Mouse (Mus musculus) kidney, postnatal 25 days (tissue): ENCODE results near the gene Epdr1.

Source experiments
- DNase-seq, 2 experiments: peaks; one replicate each; pipeline ENCODE4 v3.0.0; 2021; ENCODE audit warnings: mixed read lengths in 2 of 2

Gene Epdr1

GRCm38 (mm10) chr13:19619216-19619927 is at the start of gene Epdr1:
TSS of gene Epdr1 (minus strand) at chr13:19619927.
- peak; percentile 53 to 69 for DNase-seq

DNA sequence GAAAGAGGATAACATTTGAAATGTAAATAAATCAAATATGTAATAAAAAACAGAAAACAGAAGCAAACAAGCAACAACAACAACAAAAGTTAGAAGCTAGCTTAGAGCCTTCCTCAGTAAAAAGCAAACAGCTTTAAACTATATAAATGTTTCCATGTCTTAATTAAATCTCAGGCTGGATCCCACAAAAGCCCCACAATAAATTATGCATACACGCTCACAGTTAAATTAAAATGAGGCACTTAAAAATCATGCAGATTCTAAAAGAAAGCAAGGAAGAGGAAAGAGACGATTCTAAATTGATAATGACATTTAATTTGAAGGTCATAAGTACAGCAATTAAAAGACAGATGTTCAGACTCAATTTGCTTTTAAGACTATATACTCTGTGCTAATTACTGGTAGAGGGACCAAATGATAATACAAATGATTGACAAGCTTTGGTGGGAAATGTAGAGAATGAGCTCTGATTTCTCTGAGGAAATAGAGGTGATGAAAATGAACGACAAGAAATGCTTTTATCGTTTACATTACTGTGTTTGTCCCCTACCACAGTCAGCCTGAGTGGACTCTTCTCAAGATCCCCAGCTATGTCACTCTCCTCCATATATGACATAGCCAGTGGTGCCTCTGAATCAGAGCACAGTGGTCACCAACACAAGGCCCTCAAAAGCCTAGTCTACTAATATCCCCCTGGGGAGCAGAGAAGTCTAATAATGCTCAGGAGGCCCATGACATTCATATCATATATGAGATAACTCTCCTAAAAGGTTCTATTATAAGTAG is 48.8 kb upstream of the Epdr1 start:
- no peak for DNase-seq

DNA sequence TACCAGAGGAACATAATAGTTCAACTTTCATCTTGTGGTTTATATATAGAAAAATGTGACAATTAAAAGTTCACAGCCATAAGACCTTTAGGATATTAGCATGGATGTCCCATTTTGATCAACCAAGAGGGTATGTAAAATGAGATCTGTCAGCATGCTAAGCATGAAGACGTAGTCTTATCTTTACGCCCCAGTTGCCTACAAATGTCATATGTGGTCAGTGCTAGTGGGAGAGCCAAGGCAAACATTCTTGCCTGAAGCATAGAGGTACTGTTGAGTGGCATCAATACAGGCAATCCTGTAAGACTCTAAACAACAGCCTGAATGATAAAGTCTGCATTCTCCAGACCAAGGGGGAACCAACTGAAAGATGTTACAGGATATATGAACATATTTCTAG is 32.7 kb upstream of the Epdr1 start:
- DNase-seq, result no peak

DNA sequence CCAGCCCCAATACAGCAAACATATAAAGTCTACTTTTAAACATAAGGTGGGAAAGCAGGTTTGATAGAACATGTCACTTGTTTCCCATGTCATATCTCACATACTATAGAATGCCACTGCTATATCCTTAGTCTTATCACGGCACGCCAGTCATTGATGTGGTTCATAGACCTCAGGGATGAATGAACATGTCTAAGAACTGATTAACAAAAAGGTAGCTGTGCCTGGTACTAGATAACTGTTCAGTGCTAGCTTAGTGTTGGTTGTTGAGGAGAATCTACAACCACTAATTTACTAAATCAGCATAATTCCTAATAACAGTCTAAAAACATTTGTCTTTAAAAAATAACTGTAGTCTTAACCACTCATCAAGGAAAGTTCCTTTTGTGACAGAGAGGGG is 30.1 kb upstream of the Epdr1 start:
- no peak for DNase-seq

DNA sequence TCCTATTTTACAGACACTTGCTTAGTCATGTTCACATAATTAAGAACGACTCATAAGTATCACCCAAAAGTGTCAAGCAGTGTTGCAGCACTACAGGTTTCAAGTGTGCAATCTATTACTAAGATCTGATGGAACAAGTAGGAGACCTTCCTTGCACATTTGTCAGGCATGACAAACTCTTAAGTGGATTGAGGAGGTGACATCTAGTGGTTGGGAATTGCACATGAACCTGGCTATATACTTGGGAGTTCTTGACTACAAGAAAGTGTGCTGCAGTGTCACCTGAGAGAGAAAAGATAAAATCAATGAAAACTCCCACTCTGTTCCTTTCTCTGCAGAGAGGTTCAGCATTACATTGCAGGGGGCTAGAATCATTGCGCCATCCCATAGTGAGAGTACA is 24.5 kb upstream of the Epdr1 start:
- no peak for DNase-seq

DNA sequence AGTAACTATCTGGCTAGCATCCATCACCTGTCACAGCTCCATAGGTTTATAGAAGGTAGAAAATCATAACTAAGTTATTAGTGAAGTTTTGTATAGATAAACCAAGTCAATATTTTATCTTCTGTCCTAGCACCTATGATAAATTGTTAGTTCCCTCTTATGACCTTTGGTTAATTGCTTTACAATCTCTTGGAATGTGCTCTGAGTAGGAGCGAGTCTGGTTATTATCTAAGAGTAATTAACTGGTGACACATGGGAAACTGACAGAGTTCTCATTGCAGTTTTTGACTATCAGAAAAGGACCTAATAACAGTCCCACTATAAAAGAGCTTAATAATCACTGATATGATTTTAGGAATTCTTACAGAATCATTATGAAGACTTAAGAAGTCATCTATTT is 23.8 kb upstream of the Epdr1 start:
- no peak for DNase-seq

DNA sequence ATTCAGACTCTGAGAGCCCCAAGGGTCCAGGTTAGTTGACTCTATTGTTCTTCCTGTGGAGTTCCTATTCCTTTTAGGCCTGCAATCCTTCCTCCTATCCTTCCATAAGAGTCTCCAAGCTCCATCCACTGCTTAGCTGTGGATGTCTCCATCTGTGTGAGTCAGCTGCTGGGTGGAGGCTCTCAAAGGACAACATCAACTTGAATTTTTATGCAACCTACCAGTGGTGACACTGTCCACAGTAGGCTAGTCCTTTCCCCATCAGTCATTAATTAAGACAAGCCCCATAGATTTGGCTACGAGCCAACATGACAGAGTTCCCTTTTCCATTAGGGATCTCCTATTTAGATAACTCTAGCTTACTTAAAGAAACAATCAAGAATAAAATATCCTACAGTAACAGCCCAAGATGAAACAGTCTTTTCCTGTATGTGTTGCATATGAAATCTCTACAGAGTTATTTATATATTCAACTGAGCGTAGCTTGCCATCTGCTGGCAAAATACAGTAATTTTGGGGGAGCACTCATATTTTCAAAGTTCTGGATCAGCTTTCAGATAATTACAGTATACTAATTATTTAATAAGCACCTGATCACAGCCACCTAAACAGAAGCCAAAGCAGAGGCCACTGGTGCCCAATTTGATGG is 20.6 kb upstream of the Epdr1 start:
- no peak for DNase-seq

DNA sequence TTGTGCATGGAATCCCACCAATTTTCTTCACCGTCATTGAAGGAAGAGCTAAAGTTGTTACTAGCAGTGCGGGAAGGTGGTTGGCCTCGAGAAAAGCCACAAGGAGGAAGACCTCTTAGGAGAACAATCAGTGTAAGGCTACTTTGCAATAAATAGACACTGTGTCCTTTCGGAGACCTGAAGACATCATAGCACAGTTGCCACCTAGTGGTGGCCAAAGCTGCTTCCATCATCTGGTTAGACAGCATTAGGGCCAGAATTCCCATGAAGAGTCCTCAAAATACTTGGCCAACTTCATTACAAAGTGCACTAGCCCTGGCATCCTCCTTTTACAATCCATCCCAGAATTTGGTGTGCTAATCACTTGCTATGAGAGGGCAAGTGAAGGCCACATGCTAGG is 16.4 kb upstream of the Epdr1 start:
- DNase-seq, result peak in 1 of 2 experiments; percentile 32

DNA sequence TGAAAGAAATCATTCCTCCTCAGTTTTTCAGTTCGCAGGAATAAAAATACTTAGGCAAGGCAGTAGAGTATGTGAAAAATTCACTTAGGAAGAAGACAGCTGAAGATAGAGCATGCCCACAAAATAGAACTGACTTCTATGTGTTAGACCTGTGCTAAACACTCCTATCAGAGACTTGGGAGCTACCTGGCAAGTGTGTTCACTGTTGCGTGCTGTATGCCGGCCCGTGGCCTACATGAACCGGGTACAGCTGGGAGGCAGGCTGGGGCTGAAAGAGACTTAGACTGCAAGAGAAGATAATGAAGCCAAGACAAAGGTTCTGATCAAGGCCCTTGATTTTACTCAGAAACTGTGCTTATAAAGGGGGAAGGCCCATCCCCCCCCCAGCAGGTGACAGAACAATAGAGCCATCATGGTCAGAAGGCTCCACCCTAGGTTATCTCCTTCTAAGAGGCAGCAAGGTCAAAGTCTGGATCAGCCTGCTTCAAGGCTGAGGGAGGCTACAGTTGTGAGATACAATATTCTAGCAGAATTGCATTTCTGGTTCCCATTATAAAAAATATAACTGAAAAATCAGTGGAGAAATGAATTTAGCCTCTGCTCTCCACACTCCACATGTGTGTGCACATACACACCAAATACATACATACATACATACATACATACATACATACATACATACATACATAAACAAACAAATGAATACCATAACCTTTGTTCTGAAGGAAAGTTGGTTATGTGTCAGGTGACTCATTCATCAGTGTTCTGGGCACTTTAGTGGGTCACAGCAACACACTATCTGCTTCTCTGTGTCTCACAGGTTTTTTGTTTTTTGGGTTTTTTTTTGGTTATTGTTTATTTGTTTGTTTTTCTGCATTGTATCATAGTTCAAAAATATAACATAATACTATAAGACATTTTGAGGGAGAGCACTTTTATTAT is 11.3 kb upstream of the Epdr1 start:
- DNase-seq, result no peak

DNA sequence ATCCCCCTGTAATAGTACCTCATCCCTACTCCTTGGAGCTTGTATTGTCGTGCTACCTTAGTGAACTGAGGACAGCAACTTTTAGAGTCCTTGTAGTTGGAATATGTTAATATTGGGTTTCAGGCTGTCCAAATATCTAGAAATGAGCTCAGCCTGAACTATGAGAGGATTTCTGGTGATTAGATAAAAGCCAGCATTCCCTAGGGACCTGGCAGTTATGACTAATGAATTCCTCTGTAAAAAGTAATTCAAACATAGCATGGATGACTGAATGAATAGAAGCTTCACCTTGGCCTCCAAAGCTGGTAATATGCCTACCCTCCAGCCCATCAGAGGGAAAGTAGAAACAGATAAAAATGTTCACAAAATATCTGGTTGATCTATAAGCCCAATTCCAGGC is 6.7 kb upstream of the Epdr1 start:
- no peak for DNase-seq

DNA sequence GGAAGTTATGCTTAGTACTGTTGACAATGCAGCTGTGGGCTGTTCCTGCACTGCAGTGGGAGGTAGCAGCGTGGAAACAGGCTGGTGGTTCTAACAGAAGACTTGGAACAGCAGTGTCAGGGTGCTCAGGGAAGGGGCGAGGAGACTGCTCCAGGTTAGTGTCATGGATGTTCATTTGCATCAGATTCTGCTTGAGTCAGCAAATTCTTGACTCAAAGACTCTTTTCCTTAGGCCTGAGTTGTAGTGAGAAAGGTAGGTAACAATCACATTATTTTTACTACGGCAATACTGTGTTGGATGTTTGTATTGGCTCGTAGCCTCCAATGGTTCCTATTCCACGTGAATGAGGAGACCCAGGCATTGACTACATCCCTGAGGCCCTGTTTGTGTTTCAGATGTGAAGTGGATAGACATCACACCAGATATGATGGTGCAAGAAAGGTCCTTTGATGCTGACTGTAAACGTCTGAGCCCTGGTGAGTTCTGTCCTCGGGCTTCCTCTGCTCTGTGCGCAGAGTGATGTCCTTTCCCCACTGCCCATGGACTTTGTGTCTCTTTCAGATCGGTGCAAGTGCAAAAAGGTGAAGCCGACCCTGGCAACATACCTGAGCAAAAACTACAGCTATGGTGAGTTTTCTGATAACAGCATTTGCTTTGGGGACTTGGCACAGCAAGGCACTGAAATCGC is 5.0 kb upstream of the Epdr1 start:
- DNase-seq, result no peak

- no peak for DNase-seq
Measured at GRCm38 (mm10) chr13:19623228-19623905, 3.6 kb upstream of the Epdr1 start.

DNA sequence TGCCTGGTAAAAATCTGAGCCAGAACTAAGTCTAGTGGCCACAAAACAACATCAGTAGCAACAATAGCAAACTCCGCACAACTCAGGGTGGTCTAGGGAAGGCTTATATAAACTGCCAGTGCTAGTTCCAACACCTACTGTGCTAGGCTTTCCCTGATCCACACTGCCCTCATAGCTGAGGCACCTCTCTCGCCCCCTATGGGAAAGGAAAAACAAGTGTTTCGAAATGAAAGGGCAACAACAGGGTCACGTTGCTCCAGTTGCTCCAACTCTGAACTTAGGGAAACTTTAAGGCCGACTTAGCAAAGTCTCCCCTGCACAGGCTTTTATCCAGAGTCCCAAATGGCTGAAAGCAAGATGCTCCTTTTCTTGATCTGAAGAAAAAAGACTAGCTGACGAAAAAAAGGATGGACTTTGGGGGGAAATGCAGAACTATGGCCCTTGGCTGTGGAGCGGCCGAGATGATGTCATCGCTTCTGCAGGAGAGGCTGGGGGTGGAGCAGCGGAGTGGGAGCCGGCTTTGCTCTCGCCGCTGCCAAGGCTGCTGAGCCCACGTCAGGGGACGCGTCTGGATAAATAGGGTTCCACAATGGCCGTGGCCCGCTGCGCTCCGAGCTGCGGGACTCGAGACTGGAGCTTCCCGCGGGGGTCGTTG is 3.0 kb upstream of the Epdr1 start, which contains the start of gene Sfrp4:
Gene Sfrp4, plus strand, starts transcription at position 532 of the 655 bp plus-strand sequence.
- peak; percentile 6 to 34 for DNase-seq

DNA sequence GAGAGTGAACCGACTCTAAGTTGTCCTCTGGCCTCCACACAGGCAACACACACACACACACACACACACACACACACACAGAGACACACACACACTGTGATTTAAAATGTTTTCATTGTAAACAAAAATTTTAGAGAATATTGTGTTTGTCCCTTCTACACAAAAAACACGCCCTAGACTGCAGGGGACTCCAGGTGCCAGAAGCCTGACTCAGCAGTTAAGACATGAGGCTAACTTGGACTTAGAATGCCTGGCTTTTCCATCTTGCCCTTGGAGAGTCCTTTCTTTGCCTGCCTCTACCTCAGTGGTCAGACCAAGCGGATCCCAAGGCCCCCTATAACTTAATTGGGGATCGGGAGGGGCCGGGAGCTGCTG is 899 bp downstream of the Epdr1 start:
- no peak for DNase-seq

DNA sequence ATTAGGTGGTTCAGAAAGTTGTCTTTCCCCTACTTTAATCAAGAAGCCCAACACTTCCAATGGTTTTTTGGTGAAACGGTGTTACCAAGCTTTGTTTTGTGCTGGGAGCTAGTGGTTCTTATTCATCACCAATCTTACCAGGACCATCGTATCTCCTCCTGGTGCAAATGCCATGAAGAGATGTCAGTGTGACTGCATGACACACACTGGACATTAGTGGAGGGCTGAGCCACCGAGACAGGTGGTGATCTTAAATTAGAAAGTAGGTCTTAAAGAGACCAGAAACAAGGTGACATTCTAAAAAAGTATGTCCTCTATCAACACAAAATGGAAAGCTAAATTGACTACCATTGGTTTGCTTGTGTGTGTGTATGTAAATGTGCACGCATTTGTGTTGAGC is 1.6 kb downstream of the Epdr1 start:
- DNase-seq, result no peak

- no peak for DNase-seq
Measured at GRCm38 (mm10) chr13:19614311-19614710, 5.4 kb downstream of the Epdr1 start.

DNA sequence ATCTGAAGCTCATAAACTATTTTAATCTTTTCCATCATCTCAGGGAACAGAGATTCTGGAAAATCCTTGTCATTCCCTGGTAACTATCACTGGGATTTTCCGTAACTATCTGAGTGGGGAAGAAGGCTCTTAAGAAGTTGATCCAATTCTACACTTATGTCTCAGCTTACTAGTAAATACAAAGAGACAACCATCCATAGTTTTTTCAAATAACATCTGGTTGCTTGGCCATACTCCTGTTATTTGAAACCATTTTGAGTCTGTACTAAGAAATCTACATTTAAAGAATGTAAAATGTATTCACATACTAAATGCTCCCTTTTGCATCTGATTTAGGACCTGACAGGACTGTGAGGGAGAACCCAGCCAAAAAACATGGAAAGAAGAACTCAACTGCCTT is 6.3 kb downstream of the Epdr1 start:
- DNase-seq, result no peak

- DNase-seq, result no peak
Measured at GRCm38 (mm10) chr13:19612963-19613362, 6.8 kb downstream of the Epdr1 start.

- DNase-seq, result peak in 1 of 2 experiments; percentile 10
Measured at GRCm38 (mm10) chr13:19612348-19612747, 7.4 kb downstream of the Epdr1 start.

DNA sequence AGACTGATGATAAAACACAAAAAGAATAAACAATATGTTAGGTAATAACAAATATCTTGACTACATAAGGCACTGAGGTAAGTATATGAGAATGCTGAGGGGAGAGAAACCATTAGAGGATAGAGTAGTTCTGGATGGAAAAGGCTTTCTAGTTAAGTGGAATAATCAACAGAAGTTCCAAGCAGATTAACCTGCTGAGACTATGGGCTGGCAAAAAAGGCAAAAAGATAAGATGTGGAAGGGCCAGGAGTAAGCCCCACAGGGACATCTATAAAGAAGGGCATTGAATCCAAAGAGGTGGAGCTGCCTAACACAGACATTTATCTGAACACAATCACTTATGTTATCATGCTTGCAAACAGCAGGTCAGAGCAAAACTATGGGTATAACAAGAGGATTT is 11.6 kb downstream of the Epdr1 start:
- no peak for DNase-seq

DNA sequence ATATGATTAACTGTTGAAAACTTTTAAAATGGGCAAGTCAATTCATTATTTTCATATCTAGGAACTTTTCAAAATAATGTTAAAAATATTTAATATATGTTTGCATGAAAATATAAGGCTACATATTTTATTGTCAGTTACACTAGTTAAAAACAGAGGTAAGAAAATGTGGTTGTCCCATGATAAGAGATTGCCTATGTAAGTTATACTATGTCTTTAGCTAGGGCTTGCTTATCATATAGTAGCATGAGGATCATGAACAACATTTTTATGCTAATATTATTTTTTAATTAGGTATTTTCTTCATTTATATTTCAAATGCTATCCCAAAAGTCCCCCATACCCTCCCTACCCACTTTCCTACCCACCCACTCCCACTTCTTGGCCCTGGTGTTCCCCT is 14.8 kb downstream of the Epdr1 start:
- DNase-seq, result no peak
